9 mouse cellular contexts compared by ENCODE assay signal in genomic region chr12:79888086-79888485, GRCm38 (mm10).
A peak's percentile ranks its signal among the peaks of the same experiment; 100 is the strongest.
DNase-seq lines count a peak whose midpoint lies in the region; ATAC-seq lines count a peak whose summit lies in the region.
"Had no signal": no experiment of that assay in that cellular context is flagged by ENCODE, and none has a peak within 500 bp of the region (broad histone marks: within the 10 kb centered on the region; RNA-seq: fewer than 3 reads in every experiment).

No protein-coding gene starts in this region.

- H3K27ac ChIP-seq in kidney, embryonic 16.5 days (ENCODE audit: low read length) = peak overlapping the region; percentile 78
- H3K27ac ChIP-seq in embryonic facial prominence, embryonic 10.5 days (replicated peaks) = peak overlapping the region; percentile 75
- peak overlapping the region; percentile 45; the same call in 1 of the 2 replicates for H3K27ac ChIP-seq in limb, embryonic 11.5 days (replicated peaks; ENCODE audit: low read depth, low read length)

- no peak for ATAC-seq in kidney, embryonic 16.5 days (ENCODE audit: low FRiP score, low TSS enrichment)
- no peak for ATAC-seq in limb, embryonic 11.5 days (ENCODE audit: insufficient number of reproducible peaks, low FRiP score, low TSS enrichment, low read depth)
- ATAC-seq in erythroblast, adult 5-6 weeks (replicated peaks; ENCODE audit: low FRiP score, poor library complexity, severe bottlenecking) = no peak
- ATAC-seq in megakaryocyte-erythroid progenitor cell, adult 5-6 weeks (replicated peaks; ENCODE audit: low FRiP score, low TSS enrichment, poor library complexity, severe bottlenecking) = no peak

- no peak overlapping the region for H3K4me3 ChIP-seq in kidney, embryonic 16.5 days (ENCODE audit: low read length)
- no peak overlapping the region for H3K4me3 ChIP-seq in embryonic facial prominence, embryonic 10.5 days
- H3K4me3 ChIP-seq in limb, embryonic 11.5 days (ENCODE audit: low read depth, low read length) = no peak overlapping the region

- no peak overlapping the region for H3K4me2 ChIP-seq in kidney, embryonic 16.5 days (replicated peaks; ENCODE audit: low read depth, low read length)
- no peak overlapping the region for H3K4me2 ChIP-seq in limb, embryonic 11.5 days (ENCODE audit: low read depth, severe bottlenecking)

- no peak overlapping the region for H3K9ac ChIP-seq in kidney, embryonic 16.5 days (replicated peaks; ENCODE audit: low read length)
- no peak overlapping the region for H3K9ac ChIP-seq in limb, embryonic 11.5 days (ENCODE audit: low read length)

- H3K9me3 ChIP-seq in kidney, embryonic 16.5 days (ENCODE audit: low read length) = no peaks in the 10 kb centered on the region
- H3K9me3 ChIP-seq in embryonic facial prominence, embryonic 10.5 days = no peaks in the 10 kb centered on the region
- H3K9me3 ChIP-seq in limb, embryonic 11.5 days (ENCODE audit: control insufficient read depth, low read length) = no peaks in the 10 kb centered on the region

- peaks cover 43% of the 10 kb centered on the region for H3K4me1 ChIP-seq in kidney, embryonic 16.5 days (ENCODE audit: insufficient read depth, low read length)
- H3K4me1 ChIP-seq in embryonic facial prominence, embryonic 10.5 days = peaks cover 49% of the 10 kb centered on the region
- H3K4me1 ChIP-seq in limb, embryonic 11.5 days (ENCODE audit: control insufficient read depth, insufficient read depth, low read length) = peaks cover 16% of the 10 kb centered on the region

- H3K36me3 ChIP-seq in kidney, embryonic 16.5 days (ENCODE audit: insufficient read depth, low read length) = no peaks in the 10 kb centered on the region
- no peaks in the 10 kb centered on the region for H3K36me3 ChIP-seq in embryonic facial prominence, embryonic 10.5 days (replicated peaks)
- no peaks in the 10 kb centered on the region for H3K36me3 ChIP-seq in limb, embryonic 11.5 days (ENCODE audit: control insufficient read depth, insufficient read depth, low read length)

- H3K27me3 ChIP-seq in kidney, embryonic 16.5 days (ENCODE audit: insufficient read depth, low read length) = no peaks in the 10 kb centered on the region
- no peaks in the 10 kb centered on the region for H3K27me3 ChIP-seq in embryonic facial prominence, embryonic 10.5 days (replicated peaks; ENCODE audit: low read depth, poor library complexity, severe bottlenecking)
- no peaks in the 10 kb centered on the region for H3K27me3 ChIP-seq in limb, embryonic 11.5 days (ENCODE audit: control insufficient read depth, insufficient read depth, low read length)

- WGBS in kidney, embryonic 16.5 days = 61% methylated on average over 4 of the region's 4 CpGs
- WGBS in embryonic facial prominence, embryonic 10.5 days = 83% methylated on average over 4 of the region's 4 CpGs
- WGBS in limb, embryonic 11.5 days = 84% methylated on average over 4 of the region's 4 CpGs

- DNase-seq in heart, adult 18-20 months = peak; percentile 33 to 49
- no peak for DNase-seq in heart, postnatal 4 days
- DNase-seq in kidney, adult 11 months = no peak
- no peak for DNase-seq in embryonic facial prominence, embryonic 10.5 days (ENCODE audit: low spot score)
- no peak for DNase-seq in limb, embryonic 11.5 days (ENCODE audit: low spot score)
- DNase-seq: right cerebral cortex, postnatal 14 days had no signal

Comparison
In these comparisons a context has a peak if more than half of its experiments do, and no peak if none do; other contexts are left out.
1. DNase-seq: peak in heart, adult 18-20 months (2 of 2); none in heart, postnatal 4 days (single experiment), kidney, adult 11 months (single experiment), embryonic facial prominence, embryonic 10.5 days (single experiment) and limb, embryonic 11.5 days (single experiment).
2. Peak in every context shown above with its lines, with median percentiles within 50 percentile points of each other: H3K27ac ChIP-seq.